Mouse (Mus musculus): ENCODE measurements at regions not wholly inside any gene's neighbourhood (a gene's known extent, or its start where the extent isn't known, plus 50 kb on each side); places are given as distances from the start of the nearest gene placed in this dataset.
"Not testable (repeated sequence)": the region's sequence is repeated elsewhere in the genome, so short reads cannot be mapped to it uniquely, and the experiment has no call there.

DNA sequence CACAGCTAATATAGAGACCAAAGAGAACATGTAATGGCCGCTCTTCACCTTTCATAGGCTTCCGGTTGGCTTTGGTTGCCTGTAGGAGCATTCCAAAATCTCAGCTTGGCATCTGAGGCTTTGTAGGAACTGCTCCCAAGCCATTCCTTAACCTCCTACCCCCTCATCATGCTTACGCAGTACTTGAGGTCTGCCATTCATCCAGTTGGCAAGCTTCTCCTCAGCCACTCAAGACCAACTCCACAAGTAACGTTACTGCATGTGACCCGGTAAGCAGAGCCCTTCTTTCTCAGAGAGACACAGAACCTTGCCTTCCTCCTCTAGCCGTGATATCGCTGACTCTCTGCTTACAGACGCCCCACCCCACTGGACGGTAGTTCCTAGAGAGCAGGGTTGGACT lies 94.6 kb upstream of the Ttc29 start:
- no peak for ATAC-seq (ENCODE audit: insufficient number of reproducible peaks, low FRiP score, low TSS enrichment)

DNA sequence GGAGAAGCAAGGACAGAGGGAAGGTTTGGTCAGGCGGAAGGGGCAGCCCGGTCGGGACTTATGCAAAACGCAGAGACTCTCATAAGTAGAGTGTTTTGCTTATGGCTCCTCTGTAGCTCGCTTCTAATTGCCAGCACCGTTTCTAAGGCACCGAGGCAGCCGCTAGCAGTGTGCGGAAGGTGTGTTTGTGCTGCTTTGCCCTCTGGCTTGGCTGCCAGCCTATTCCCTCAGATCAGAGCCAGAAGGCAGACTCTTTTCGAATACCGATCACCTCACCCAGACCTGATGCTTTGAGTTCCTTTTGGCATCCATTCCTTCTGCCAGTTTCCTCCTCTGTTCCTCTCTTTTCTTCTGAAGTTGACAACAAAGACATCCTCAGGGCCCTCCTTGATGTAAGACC lies 93.4 kb upstream of the Ttc29 start:
- no peak for ATAC-seq (ENCODE audit: insufficient number of reproducible peaks, low FRiP score, low TSS enrichment)

- no peak for ATAC-seq (ENCODE audit: insufficient number of reproducible peaks, low FRiP score, low TSS enrichment)
Measured at GRCm38 (mm10) chr8:78124248-78124647, 88.8 kb upstream of the Ttc29 start.

GRCm38 (mm10) chr8:78127852-78128251 lies 85.2 kb upstream of the Ttc29 start:
- ATAC-seq (ENCODE audit: insufficient number of reproducible peaks, low FRiP score, low TSS enrichment) = no peak

- ATAC-seq (ENCODE audit: insufficient number of reproducible peaks, low FRiP score, low TSS enrichment) = no peak
Measured at GRCm38 (mm10) chr8:78129061-78129460, 84.0 kb upstream of the Ttc29 start.

GRCm38 (mm10) chr8:78139514-78139913 lies 73.6 kb upstream of the Ttc29 start:
- ATAC-seq (ENCODE audit: insufficient number of reproducible peaks, low FRiP score, low TSS enrichment) = not testable (repeated sequence)

- ATAC-seq (ENCODE audit: insufficient number of reproducible peaks, low FRiP score, low TSS enrichment) = no peak
Measured at GRCm38 (mm10) chr8:78147170-78147569, 65.9 kb upstream of the Ttc29 start.

GRCm38 (mm10) chr8:78148006-78148405 lies 65.1 kb upstream of the Ttc29 start:
- ATAC-seq (ENCODE audit: insufficient number of reproducible peaks, low FRiP score, low TSS enrichment) = no peak

DNA sequence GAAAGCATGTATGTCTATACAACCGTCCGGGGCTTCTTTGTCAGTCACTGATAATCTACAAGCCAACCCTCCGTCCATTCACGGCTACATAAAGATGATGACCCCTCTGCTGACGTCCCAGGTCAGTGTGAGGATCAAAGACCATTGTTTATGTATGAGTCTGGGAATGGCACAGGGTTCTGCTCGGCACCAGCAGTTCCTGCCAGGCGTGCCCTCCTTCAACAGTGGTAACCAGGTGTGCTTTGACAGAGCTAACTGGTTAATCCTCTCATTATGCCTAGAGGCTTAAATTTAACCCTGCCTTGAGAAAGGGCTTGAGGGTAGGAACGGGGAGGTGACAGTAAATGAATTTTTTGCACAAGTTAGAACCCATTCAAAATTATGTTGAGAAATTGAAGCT lies 58.2 kb upstream of the Ttc29 start:
- ATAC-seq (ENCODE audit: insufficient number of reproducible peaks, low FRiP score, low TSS enrichment) = no peak

- ATAC-seq (ENCODE audit: insufficient number of reproducible peaks, low FRiP score, low TSS enrichment) = no peak
Measured at GRCm38 (mm10) chr8:78162046-78162445, 51.1 kb upstream of the Ttc29 start.

DNA sequence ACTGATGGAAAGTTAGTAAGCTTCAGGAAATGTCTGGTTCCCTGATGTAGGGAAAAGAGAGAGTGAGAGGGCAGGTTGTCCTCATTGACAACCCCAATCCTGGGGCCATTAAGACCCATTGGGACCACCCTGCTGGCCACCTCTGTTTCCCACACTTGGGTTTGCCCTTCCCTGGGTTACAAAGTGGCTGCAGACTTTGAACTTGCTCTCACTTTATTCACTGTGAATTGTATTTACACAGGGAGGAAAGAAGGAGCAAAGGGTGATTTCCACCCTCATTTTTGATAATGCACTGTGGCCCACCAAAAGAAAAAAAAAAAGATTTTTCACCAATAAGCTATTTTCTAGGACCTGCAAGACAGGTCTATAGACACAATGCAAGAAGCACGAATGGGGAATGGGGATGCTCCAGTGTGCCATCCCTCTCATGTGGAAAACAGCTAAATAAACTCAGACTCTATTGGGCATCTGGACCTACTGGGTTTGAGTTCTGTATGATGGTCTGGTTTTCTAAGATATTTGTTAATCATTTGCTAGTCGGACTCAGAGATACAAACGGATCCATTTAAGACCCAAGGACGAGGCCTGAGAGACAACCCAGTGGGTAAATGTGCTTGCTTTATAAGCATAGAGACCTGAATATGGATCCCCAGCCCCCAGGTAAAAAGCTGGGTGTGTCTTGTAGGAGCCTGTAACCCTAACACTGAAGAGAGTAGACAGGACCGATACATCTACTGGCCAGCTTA lies 50.2 kb upstream of the Ttc29 start:
- no peak for ATAC-seq (ENCODE audit: insufficient number of reproducible peaks, low FRiP score, low TSS enrichment)

Data from cerebellum, adult (tissue).